Mouse (Mus musculus): ENCODE results near the gene Plcl2. TPM values are rescaled to one million over a fixed set of nuclear protein-coding genes. Genes with fewer than 3 reads are reported as not detected.

Plcl2 gene
- polyA plus RNA-seq, 1 experiment: 4.3 TPM

DNA sequence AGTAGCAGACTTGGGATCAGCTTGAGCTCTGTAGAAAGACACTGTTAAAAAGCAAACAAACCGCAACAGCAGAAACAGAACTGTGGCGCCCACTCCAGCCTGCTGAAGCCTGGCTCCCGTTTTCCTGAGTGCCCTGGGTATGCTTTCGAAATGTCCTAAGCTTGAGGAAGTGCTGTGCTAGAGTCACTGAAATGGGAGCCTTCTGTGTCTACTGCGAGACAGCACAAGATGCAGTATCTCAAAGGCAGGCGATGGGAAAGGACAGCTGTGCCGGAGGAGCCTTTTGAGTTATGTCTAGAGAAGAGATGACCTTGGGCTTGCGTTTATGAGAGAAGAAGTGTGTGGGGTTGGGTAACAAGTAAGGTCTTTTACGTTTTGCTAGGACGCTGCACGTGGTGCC is 166.0 kb downstream of the Plcl2 start:
- TF ChIP-seq CEBPB (IDR thresholded peaks at IDR 0.05; ENCODE audit: low read depth): no peak
- no peak for TF ChIP-seq FOSL1 (IDR thresholded peaks at IDR 0.05; ENCODE audit: insufficient read depth, low read length, poor library complexity, severe bottlenecking)
- no peak for TF ChIP-seq MYOD1 (IDR thresholded peaks at IDR 0.05; ENCODE audit: control insufficient read depth, insufficient read length, low read depth)
- no peak for TF ChIP-seq CTCF (IDR thresholded peaks at IDR 0.05; ENCODE audit: control insufficient read depth, insufficient read depth, insufficient read length)
- no peaks in the 10 kb centered on the region for H3K36me3 ChIP-seq (ENCODE audit: control insufficient read depth, insufficient read depth)
- no peak overlapping the region for H3K4me3 ChIP-seq (ENCODE audit: insufficient read depth, poor library complexity, severe bottlenecking)
- H3ac ChIP-seq (ENCODE audit: control insufficient read depth, insufficient read length, low read depth): no peak overlapping the region
- H3K79me2 ChIP-seq (ENCODE audit: control insufficient read depth, insufficient read depth): no peaks in the 10 kb centered on the region
- no peaks in the 10 kb centered on the region for H3K27me3 ChIP-seq (ENCODE audit: control insufficient read depth, insufficient read depth, insufficient read length)
- H3K79me3 ChIP-seq (ENCODE audit: low read depth): no peaks in the 10 kb centered on the region

DNA sequence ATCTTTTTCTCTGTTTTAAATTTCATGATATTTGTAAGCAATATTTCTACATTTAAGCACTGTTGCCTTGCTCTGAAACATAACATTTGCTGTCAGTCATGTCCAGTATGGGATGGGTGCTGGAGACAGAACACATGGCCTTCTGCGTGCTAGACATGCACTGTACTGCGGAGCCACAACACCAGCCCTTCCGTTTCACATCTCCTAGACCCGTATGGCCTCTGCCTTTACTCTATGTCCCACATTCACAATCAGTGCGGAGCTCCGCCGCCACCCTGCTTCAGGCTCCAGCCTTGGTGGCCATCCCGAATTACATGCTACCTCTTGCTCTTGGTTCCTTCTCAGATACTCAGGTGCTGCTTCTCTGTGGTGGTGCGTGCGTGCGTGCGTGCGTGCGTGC is 168.1 kb downstream of the Plcl2 start:
- Histone ChIP-seq H3ac (ENCODE audit: control insufficient read depth, insufficient read length, low read depth) (no peak overlapping the region), H3K79me3 (ENCODE audit: low read depth) (no peaks in the 10 kb centered on the region), H3K4me3 (ENCODE audit: insufficient read depth, poor library complexity, severe bottlenecking) (no peak overlapping the region), H3K79me2 (ENCODE audit: control insufficient read depth, insufficient read depth) (no peaks in the 10 kb centered on the region), H3K27me3 (ENCODE audit: control insufficient read depth, insufficient read depth, insufficient read length) (no peaks in the 10 kb centered on the region), H3K36me3 (ENCODE audit: control insufficient read depth, insufficient read depth) (no peaks in the 10 kb centered on the region)
- no peak for TF ChIP-seq CEBPB (IDR thresholded peaks at IDR 0.05; ENCODE audit: low read depth)
- TF ChIP-seq USF1 (IDR thresholded peaks at IDR 0.05; ENCODE audit: low read depth): no peak
- no peak for TF ChIP-seq MYOG (IDR thresholded peaks at IDR 0.05; ENCODE audit: control insufficient read depth, extremely low read depth, insufficient read length)
- TF ChIP-seq MAX (IDR thresholded peaks at IDR 0.05): no peak
- TF ChIP-seq MYOD1 (IDR thresholded peaks at IDR 0.05; ENCODE audit: control insufficient read depth, insufficient read length, low read depth): no peak
- no peak for TF ChIP-seq CTCF (IDR thresholded peaks at IDR 0.05; ENCODE audit: control insufficient read depth, insufficient read depth, insufficient read length)
- no peak for TF ChIP-seq FOSL1 (IDR thresholded peaks at IDR 0.05; ENCODE audit: insufficient read depth, low read length, poor library complexity, severe bottlenecking)

DNA sequence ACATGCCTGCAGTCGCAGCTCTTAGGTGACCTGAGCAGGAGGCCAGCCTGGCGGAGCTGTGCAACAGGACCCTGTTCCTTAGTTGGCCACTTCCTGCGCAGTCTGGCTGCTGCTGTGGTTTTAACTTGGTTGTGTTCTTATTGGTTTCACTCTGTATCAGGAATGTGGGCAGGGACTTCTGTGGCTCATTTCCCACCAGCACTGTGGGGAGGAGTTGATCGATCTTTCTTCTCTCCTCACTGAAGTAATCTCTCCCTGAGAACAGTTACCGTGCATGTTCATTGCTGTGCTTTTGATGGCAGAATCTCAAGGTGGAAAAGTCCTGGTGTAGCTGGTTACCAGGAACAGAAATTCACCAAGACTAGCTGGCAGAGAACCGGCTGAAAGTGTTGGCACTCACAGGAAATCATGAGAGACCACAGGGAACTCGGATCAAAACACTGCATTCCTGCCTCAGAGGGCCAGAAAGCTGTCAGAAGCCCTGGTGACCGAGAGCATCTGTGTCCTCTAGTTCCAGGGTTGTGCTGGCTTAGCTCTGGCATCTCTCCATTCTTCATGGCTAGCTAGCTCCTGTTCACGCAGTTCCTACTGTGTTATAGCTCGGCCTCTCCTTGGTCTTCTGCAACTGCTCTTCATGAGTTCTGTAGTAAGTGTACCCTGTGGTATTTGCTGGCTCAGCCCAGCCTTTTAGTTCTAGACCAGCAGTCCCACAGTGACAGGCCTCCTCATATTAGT is 168.9 kb downstream of the Plcl2 start:
- no peaks in the 10 kb centered on the region for H3K79me3 ChIP-seq (ENCODE audit: low read depth)
- no peak for TF ChIP-seq CEBPB (IDR thresholded peaks at IDR 0.05; ENCODE audit: low read depth)
- peak; percentile 23 for TF ChIP-seq MYOD1 (IDR thresholded peaks at IDR 0.05; ENCODE audit: control insufficient read depth, insufficient read length, low read depth)
- peak; percentile 58 for TF ChIP-seq MAX (IDR thresholded peaks at IDR 0.05)
- TF ChIP-seq MYOG (IDR thresholded peaks at IDR 0.05; ENCODE audit: control insufficient read depth, extremely low read depth, insufficient read length): no peak
- TF ChIP-seq CTCF (IDR thresholded peaks at IDR 0.05; ENCODE audit: control insufficient read depth, insufficient read depth, insufficient read length): no peak
- TF ChIP-seq FOSL1 (IDR thresholded peaks at IDR 0.05; ENCODE audit: insufficient read depth, low read length, poor library complexity, severe bottlenecking): no peak
- TF ChIP-seq USF1 (IDR thresholded peaks at IDR 0.05; ENCODE audit: low read depth): no peak
- no peaks in the 10 kb centered on the region for H3K27me3 ChIP-seq (ENCODE audit: control insufficient read depth, insufficient read depth, insufficient read length)
- no peaks in the 10 kb centered on the region for H3K79me2 ChIP-seq (ENCODE audit: control insufficient read depth, insufficient read depth)
- peak overlapping the region; percentile 62 for H3ac ChIP-seq (ENCODE audit: control insufficient read depth, insufficient read length, low read depth)
- no peak overlapping the region for H3K4me3 ChIP-seq (ENCODE audit: insufficient read depth, poor library complexity, severe bottlenecking)
- H3K36me3 ChIP-seq (ENCODE audit: control insufficient read depth, insufficient read depth): no peaks in the 10 kb centered on the region

DNA sequence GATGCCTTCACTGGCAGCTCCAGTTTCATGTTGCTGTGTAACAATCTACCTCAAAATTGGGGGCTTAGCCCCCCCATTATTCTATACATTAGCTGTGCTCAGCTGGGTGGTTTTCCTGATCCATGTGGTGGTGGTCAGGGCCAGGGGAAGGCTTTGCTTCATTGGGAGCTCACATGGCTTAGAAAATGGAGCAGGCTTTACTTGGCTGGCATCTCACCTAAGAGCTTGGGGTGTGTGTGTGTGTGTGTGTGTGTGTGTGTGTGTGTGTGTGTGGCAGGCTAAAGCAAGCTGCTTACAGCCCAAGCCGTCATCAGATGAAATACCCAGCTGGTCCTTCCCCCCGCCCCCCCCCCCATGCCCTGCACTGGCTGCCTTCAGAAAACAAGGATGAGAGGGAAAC is 169.5 kb downstream of the Plcl2 start:
- Histone ChIP-seq H3K4me3 (ENCODE audit: insufficient read depth, poor library complexity, severe bottlenecking) (no peak overlapping the region), H3ac (ENCODE audit: control insufficient read depth, insufficient read length, low read depth) (no peak overlapping the region), H3K27me3 (ENCODE audit: control insufficient read depth, insufficient read depth, insufficient read length) (no peaks in the 10 kb centered on the region)

DNA sequence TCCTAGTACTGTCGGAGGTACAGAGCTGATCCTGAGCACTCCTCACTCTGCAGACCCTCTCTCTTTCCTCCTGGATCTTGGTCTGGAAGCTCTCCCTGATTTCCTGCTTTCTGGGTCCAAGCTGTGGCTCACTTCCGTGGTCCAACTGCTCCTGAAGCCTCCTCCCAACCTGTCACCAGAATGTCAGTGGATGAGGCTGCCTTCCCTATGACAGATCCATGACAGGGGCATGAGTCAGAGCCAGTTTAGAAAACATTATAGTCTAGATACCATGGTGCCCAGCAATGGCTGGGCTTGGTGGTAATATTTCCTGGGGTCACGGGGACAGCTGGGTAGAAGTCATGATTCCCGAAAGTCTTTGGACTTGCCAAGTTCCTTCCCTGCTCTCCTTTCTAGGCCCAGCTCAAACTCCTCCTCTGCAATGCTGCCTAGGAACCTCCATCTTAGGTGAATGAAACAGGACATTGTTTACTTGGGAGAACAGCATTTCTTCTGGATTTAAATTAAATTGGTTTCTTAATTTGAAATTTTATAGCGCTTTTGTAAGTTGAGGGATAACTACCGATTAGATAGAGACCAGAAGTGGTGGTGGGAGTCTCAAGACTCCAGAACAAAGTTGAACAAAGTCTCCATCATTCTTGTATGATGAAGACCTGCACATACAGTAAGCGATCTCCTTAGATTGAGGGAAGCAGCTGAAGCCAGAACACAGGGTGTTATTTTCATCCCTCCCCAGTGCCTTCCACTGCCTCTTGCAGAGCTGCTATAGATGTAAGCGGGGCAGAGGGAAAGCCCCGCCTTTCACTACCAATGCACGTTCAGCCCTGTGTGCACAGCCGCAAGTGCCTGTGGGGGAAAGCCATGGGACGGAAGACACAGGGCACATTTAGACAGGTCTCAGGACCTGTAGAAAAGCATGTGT is 170.7 kb downstream of the Plcl2 start:
- Histone ChIP-seq H3K79me3 (ENCODE audit: low read depth) (no peaks in the 10 kb centered on the region), H3K4me3 (ENCODE audit: insufficient read depth, poor library complexity, severe bottlenecking) (no peak overlapping the region), H3K27me3 (ENCODE audit: control insufficient read depth, insufficient read depth, insufficient read length) (no peaks in the 10 kb centered on the region), H3ac (ENCODE audit: control insufficient read depth, insufficient read length, low read depth) (peak overlapping the region; percentile 63), H3K36me3 (ENCODE audit: control insufficient read depth, insufficient read depth) (no peaks in the 10 kb centered on the region), H3K79me2 (ENCODE audit: control insufficient read depth, insufficient read depth) (no peaks in the 10 kb centered on the region)
- TF ChIP-seq MAX (IDR thresholded peaks at IDR 0.05) (peak; percentile 21), MYOD1 (IDR thresholded peaks at IDR 0.05; ENCODE audit: control insufficient read depth, insufficient read length, low read depth) (peak; percentile 69), CTCF (IDR thresholded peaks at IDR 0.05; ENCODE audit: control insufficient read depth, insufficient read depth, insufficient read length) (no peak), MYOG (IDR thresholded peaks at IDR 0.05; ENCODE audit: control insufficient read depth, extremely low read depth, insufficient read length) (no peak), USF1 (IDR thresholded peaks at IDR 0.05; ENCODE audit: low read depth) (peak; percentile 79), CEBPB (IDR thresholded peaks at IDR 0.05; ENCODE audit: low read depth) (no peak), FOSL1 (IDR thresholded peaks at IDR 0.05; ENCODE audit: insufficient read depth, low read length, poor library complexity, severe bottlenecking) (peak; percentile 94)

More for the DNA sequence above, 169.5 kb downstream of the Plcl2 start:
- TF ChIP-seq MYOD1 (IDR thresholded peaks at IDR 0.05; ENCODE audit: control insufficient read depth, insufficient read length, low read depth) (no peak), MYOG (IDR thresholded peaks at IDR 0.05; ENCODE audit: control insufficient read depth, extremely low read depth, insufficient read length) (no peak), MAX (IDR thresholded peaks at IDR 0.05) (no peak), CEBPB (IDR thresholded peaks at IDR 0.05; ENCODE audit: low read depth) (no peak), CTCF (IDR thresholded peaks at IDR 0.05; ENCODE audit: control insufficient read depth, insufficient read depth, insufficient read length) (no peak), FOSL1 (IDR thresholded peaks at IDR 0.05; ENCODE audit: insufficient read depth, low read length, poor library complexity, severe bottlenecking) (no peak)
- no peaks in the 10 kb centered on the region for H3K79me3 ChIP-seq (ENCODE audit: low read depth)
- H3K36me3 ChIP-seq (ENCODE audit: control insufficient read depth, insufficient read depth): no peaks in the 10 kb centered on the region
- H3K79me2 ChIP-seq (ENCODE audit: control insufficient read depth, insufficient read depth): no peaks in the 10 kb centered on the region

Data from C2C12 (cell line).